Mouse (Mus musculus) myocyte (in vitro differentiated cells): ENCODE results near the gene P4ha2. TPM values are rescaled to one million over a fixed set of nuclear protein-coding genes. Genes with fewer than 3 reads are reported as not detected.

Source experiments
- H3K27me3 ChIP-seq: one replicate; pipeline ENCODE4 v1.6.1; 2011; ENCODE audit not compliant: control insufficient read depth, insufficient read depth, insufficient read length
- H3K36me3 ChIP-seq: one replicate; pipeline ENCODE4 v1.6.1; 2011; ENCODE audit not compliant: control insufficient read depth, insufficient read depth
- H3K4me2 ChIP-seq: one replicate; pipeline ENCODE4 v1.6.1; 2011; ENCODE audit warnings: low read depth, control low read depth
- H3K4me3 ChIP-seq: one replicate; pipeline ENCODE4 v1.5.1; 2011; ENCODE audit warnings: mild to moderate bottlenecking, control low read depth, moderate library complexity
- H3K79me2 ChIP-seq: one replicate; pipeline ENCODE4 v1.6.1; 2011; ENCODE audit not compliant: control insufficient read depth, insufficient read depth
- H3ac ChIP-seq: one replicate; pipeline ENCODE4 v1.6.1; 2011; ENCODE audit not compliant: control insufficient read depth, insufficient read length
- CEBPB ChIP-seq: IDR thresholded peaks from 2 replicates; pipeline ENCODE4 v1.6.1; 2011; ENCODE audit warnings: mild to moderate bottlenecking, moderate library complexity; ENCODE audit not compliant: poor library complexity, insufficient read depth, severe bottlenecking
- E2F4 ChIP-seq: IDR thresholded peaks from one replicate; pipeline ENCODE4 v1.6.1; 2011; ENCODE audit warnings: mild to moderate bottlenecking, control low read depth, moderate library complexity; ENCODE audit not compliant: insufficient read depth
- MAX ChIP-seq: IDR thresholded peaks from one replicate; pipeline ENCODE4 v1.6.1; 2011; ENCODE audit warnings: low read depth, mild to moderate bottlenecking, control low read depth
- MYOD1 ChIP-seq, 3 experiments: IDR thresholded peaks; one replicate each; pipeline ENCODE4 v1.6.1; 2011; ENCODE audit warnings: control low read depth in 2 of 3, low read depth in 2 of 3, mild to moderate bottlenecking in 2 of 3, moderate library complexity in 1 of 3; ENCODE audit not compliant: insufficient read length in 2 of 3, control insufficient read depth in 1 of 3
- MYOG ChIP-seq, 3 experiments: IDR thresholded peaks; one replicate each; pipeline ENCODE4 v1.6.1; 2011; ENCODE audit warnings: control low read depth in 2 of 3, low read depth in 2 of 3, mild to moderate bottlenecking in 2 of 3; ENCODE audit not compliant: insufficient read length in 2 of 3, control insufficient read depth in 1 of 3, insufficient read depth in 1 of 3
- POLR2A ChIP-seq: IDR thresholded peaks from one replicate; pipeline ENCODE4 v1.6.1; 2011; ENCODE audit warnings: low read depth, mild to moderate bottlenecking, control low read depth, moderate library complexity; ENCODE audit not compliant: insufficient read length
- POLR2AphosphoS2 ChIP-seq: IDR thresholded peaks from one replicate; pipeline ENCODE4 v1.6.1; 2011; ENCODE audit warnings: low read depth, control low read depth; ENCODE audit not compliant: insufficient read length
- REST ChIP-seq: IDR thresholded peaks from one replicate; pipeline ENCODE4 v1.6.1; 2011; ENCODE audit warnings: mild to moderate bottlenecking, control low read depth, moderate library complexity; ENCODE audit not compliant: insufficient read depth, insufficient read length
- SRF ChIP-seq: IDR thresholded peaks from one replicate; pipeline ENCODE4 v1.6.1; 2011; ENCODE audit warnings: low read depth; ENCODE audit not compliant: control insufficient read depth, insufficient read length
- TCF12 ChIP-seq: IDR thresholded peaks from one replicate; pipeline ENCODE4 v1.6.1; 2011; ENCODE audit warnings: mild to moderate bottlenecking, control low read depth; ENCODE audit not compliant: poor library complexity, insufficient read depth, severe bottlenecking
- TCF3 ChIP-seq: IDR thresholded peaks from one replicate; pipeline ENCODE4 v1.6.1; 2011; ENCODE audit warnings: low read depth, control low read depth; ENCODE audit not compliant: insufficient read length
- USF1 ChIP-seq: IDR thresholded peaks from one replicate; pipeline ENCODE4 v1.6.1; 2011; ENCODE audit warnings: low read depth, mild to moderate bottlenecking, control low read depth, moderate library complexity
- polyA plus RNA-seq: library from polyadenylated mRNA; unstranded; fragments of >200 nt; fragmentation: generic; extraction: Trizol; gene quantifications from one replicate; pipeline ENCODE4 v1.2.1, GENCODE M21; 2012; ENCODE audit warnings: missing spikeins

Gene P4ha2
- polyA plus RNA-seq, 1 experiment, result 89.0 TPM

DNA sequence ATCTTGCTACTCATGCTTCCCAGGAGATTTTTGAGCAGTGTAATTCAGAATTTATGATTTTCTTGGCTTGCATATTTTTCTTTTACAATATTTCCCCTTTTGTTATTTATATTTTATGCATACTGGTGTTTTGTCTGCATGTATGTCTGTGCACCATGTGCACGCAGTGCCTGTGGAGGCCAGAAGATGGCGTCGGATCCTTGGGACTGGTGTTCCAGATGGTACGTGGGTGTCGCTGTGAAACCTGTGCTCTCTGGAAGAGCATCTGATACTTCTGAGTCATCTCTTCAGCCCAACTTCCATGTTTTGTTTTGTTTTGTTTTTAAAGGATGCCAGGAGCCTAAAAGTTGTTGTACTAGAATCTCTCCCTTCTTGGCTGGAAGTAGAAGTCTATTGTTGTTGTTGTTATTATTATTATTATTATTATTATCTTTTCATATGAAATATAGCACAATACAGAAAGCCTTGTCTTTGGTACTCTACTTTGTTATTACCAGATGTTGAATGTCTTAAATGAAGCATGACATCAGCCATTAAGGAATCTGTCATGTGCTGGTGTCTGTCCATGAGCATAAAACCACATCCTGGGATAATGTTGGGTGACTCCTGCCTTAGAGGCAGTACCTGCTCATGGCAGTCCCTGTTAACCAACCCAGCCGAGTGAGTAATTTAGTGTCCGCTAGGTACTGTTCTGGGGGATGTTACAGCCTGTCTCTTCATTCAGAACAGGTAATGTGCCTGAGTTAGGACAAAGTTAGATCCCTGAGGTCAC is 41.5 kb downstream of the P4ha2 start:
- H3K4me3 ChIP-seq, result no peak overlapping the region
- H3K36me3 ChIP-seq, result no peaks in the 10 kb centered on the region
- H3K27me3 ChIP-seq, result no peaks in the 10 kb centered on the region
- peak overlapping the region; percentile 30 for H3K4me2 ChIP-seq
- no peaks in the 10 kb centered on the region for H3K79me2 ChIP-seq
- no peak overlapping the region for H3ac ChIP-seq
- TF ChIP-seq TCF3 (no peak), MYOD1 (IDR thresholded peaks at IDR 0.05; ENCODE audit: control insufficient read depth in 1 of 3, insufficient read length in 2 of 3, low read depth in 2 of 3) (peak in 1 of 3 experiments; percentile 45)

DNA sequence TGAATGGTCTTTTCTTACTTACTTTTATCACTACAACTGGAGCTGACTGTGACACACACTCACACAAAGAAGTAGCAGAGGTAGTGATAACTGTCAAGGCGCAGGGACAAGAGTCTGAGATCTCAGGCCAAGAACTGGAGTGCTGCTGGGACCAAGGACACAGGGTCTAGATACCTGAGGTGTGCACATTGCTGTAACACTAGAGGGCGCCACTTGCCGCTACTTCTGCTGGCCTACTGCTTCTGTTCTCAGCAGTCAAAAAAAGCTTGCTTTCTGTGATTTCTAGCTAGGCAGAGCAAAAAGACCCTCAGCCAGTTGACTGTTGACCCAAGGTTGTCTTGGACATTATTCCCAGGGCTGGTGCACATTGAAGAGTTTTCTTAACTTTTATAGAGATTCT is 45.0 kb downstream of the P4ha2 start:
- Histone ChIP-seq H3K4me3 (no peak overlapping the region), H3K4me2 (no peak overlapping the region), H3K36me3 (no peaks in the 10 kb centered on the region), H3K27me3 (no peaks in the 10 kb centered on the region), H3K79me2 (no peaks in the 10 kb centered on the region), H3ac (no peak overlapping the region)
- TF ChIP-seq MYOG (IDR thresholded peaks at IDR 0.05; ENCODE audit: control insufficient read depth in 1 of 3, insufficient read depth in 1 of 3, insufficient read length in 2 of 3, low read depth in 2 of 3) (no peak), TCF12 (no peak), MYOD1 (IDR thresholded peaks at IDR 0.05; ENCODE audit: control insufficient read depth in 1 of 3, insufficient read length in 2 of 3, low read depth in 2 of 3) (no peak), REST (no peak), MAX (no peak), POLR2AphosphoS2 (no peak), SRF (no peak), POLR2A (no peak), CEBPB (no peak), E2F4 (no peak), TCF3 (no peak), USF1 (no peak)

DNA sequence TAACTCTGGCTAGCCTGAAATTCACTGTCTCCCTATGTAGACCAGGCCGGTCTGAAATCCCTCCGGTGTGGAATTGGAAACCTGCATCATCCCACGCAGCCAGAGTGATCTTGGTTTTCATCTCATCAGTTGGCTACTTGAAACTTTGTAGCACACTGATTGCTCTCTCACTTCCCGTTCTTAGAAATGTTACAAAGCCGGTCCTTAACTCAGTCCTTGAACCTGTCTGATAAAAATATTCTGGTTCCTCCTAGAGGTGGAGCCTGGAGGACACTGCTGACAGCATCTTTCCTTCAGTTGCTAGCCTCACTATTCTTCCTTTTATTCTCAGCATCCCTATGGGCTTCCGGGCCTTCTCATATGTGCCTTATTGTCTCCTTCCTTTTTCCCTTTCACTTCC is 46.1 kb downstream of the P4ha2 start:
- Histone ChIP-seq H3K79me2 (no peaks in the 10 kb centered on the region), H3ac (no peak overlapping the region), H3K4me2 (no peak overlapping the region), H3K27me3 (no peaks in the 10 kb centered on the region), H3K4me3 (no peak overlapping the region), H3K36me3 (no peaks in the 10 kb centered on the region)
- TF ChIP-seq SRF, result no peak
- no peak for TF ChIP-seq MAX
- no peak for TF ChIP-seq REST
- no peak for TF ChIP-seq USF1
- no peak for TF ChIP-seq E2F4
- TF ChIP-seq TCF3, result no peak
- TF ChIP-seq CEBPB, result no peak

DNA sequence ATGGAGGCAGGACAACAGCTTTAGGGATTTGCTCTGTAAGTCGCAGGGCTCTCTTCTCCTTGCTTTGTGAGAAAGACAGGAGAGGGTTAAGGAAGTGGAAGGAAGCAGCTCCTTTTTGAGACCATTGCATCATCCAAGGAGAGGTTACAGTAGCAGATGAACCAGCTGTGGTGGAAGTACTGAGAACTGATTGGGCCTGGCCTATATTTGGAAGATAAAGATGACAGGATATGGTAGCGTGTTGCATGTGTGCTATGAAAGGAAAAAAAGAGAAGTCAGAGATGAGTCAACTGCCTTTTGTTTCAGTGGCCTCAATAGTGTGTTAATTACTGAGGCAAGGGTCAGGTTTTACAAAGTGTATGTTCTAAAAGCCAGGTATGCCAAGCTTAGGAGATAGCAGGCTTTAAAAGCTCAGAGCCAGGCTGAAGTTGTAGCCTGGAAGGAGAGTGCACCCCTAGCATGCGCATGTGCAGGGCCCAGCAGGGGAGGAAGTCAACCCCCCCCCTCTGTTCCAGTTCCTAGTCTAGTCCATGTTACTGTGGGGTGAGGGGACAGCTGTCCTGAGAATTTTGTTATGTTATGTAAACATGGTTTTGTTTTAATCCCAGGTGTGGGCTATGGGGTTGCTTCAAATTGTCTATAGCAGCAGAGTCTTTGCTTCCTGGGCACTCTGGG is 50.0 kb downstream of the P4ha2 start:
- H3K27me3 ChIP-seq, result no peaks in the 10 kb centered on the region
- no peaks in the 10 kb centered on the region for H3K79me2 ChIP-seq
- H3K4me2 ChIP-seq, result peak overlapping the region; percentile 37
- H3ac ChIP-seq, result no peak overlapping the region
- TF ChIP-seq MYOD1 (IDR thresholded peaks at IDR 0.05; ENCODE audit: control insufficient read depth in 1 of 3, insufficient read length in 2 of 3, low read depth in 2 of 3) (peak in 1 of 3 experiments; percentile 1), CEBPB (peak; percentile 91), REST (no peak)
- H3K4me3 ChIP-seq, result no peak overlapping the region
- no peaks in the 10 kb centered on the region for H3K36me3 ChIP-seq

DNA sequence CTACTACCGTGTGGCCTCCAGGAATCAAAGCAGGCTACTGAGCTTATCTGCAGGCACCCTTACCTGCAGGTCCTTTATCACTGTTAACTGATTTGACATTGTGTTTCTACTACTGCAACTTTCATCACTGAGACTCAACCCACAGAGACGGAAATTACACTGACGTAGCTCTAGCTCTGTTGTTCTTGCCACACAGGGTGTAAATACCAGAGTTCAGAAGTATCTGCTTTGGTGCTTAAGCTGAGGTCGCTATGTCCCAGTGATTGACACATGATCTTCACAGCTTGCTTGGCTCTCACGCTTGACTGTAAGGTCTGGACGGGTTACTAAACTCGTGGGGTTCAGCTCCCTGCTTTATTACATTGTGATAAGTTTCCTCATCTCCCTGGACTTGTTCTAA is 51.2 kb downstream of the P4ha2 start:
- Histone ChIP-seq H3K4me3 (no peak overlapping the region), H3ac (no peak overlapping the region), H3K36me3 (no peaks in the 10 kb centered on the region), H3K4me2 (peak overlapping the region; percentile 37), H3K79me2 (no peaks in the 10 kb centered on the region), H3K27me3 (no peaks in the 10 kb centered on the region)
- TF ChIP-seq REST (no peak), CEBPB (no peak), TCF3 (no peak), POLR2A (no peak), USF1 (no peak), MAX (no peak), MYOD1 (IDR thresholded peaks at IDR 0.05; ENCODE audit: control insufficient read depth in 1 of 3, insufficient read length in 2 of 3, low read depth in 2 of 3) (no peak), TCF12 (no peak), POLR2AphosphoS2 (no peak), MYOG (IDR thresholded peaks at IDR 0.05; ENCODE audit: control insufficient read depth in 1 of 3, insufficient read depth in 1 of 3, insufficient read length in 2 of 3, low read depth in 2 of 3) (no peak), SRF (no peak), E2F4 (no peak)
